Mouse (Mus musculus) G1E (cell line): ENCODE results near the gene Cadm2. TPM values are rescaled to one million over a fixed set of nuclear protein-coding genes. Genes with fewer than 3 reads are reported as not detected.

ENCODE experiments used
- ATAC-seq: 2 replicates; pipeline ENCODE4 v1.8.0; 2016; ENCODE audit warnings: mild to moderate bottlenecking; ENCODE audit not compliant: insufficient number of reproducible peaks, poor library complexity, low FRiP score, severe bottlenecking; ENCODE audit errors: extremely low read depth
- DNase-seq: peaks from one replicate; pipeline ENCODE4 v3.0.0; 2012; ENCODE audit warnings: low spot score
- H3K27me3 ChIP-seq: 2 replicates; pipeline ENCODE4 v1.6.1; 2012; ENCODE audit warnings: mild to moderate bottlenecking, low read length, inconsistent platforms; ENCODE audit not compliant: insufficient read depth
- H3K36me3 ChIP-seq: replicated peaks from 2 replicates; pipeline ENCODE3; 2012; ENCODE audit warnings: mild to moderate bottlenecking, inconsistent platforms
- H3K4me1 ChIP-seq: 2 replicates; pipeline ENCODE4 v1.6.1; 2012; ENCODE audit warnings: low read depth, low read length, inconsistent platforms, mixed read lengths; ENCODE audit not compliant: insufficient read depth
- H3K4me3 ChIP-seq: 2 replicates; pipeline ENCODE4 v1.5.1; 2012; ENCODE audit warnings: low read depth, mild to moderate bottlenecking, inconsistent platforms, low read length, moderate library complexity, mixed read lengths
- H3K9me3 ChIP-seq: replicated peaks from 2 replicates; pipeline ENCODE4 v1.6.1; 2012; ENCODE audit warnings: inconsistent platforms
- CTCF ChIP-seq: IDR thresholded peaks from 2 replicates; pipeline ENCODE4 v1.5.1; 2012; ENCODE audit warnings: low read depth, low read length, inconsistent platforms, mixed read lengths
- GATA1 ChIP-seq: IDR thresholded peaks from 2 replicates; pipeline ENCODE4 v1.6.1; 2012; ENCODE audit warnings: borderline replicate concordance, low read length, inconsistent platforms, mixed read lengths
- GATA2 ChIP-seq: IDR thresholded peaks from 2 replicates; pipeline ENCODE4 v1.6.1; 2012; ENCODE audit warnings: low read depth, low read length, inconsistent platforms, borderline replicate concordance
- POLR2AphosphoS5 ChIP-seq: IDR thresholded peaks from 2 replicates; pipeline ENCODE4 v1.6.1; 2012; ENCODE audit warnings: low read depth, low read length, inconsistent platforms; ENCODE audit not compliant: insufficient replicate concordance
- TAL1 ChIP-seq: conservative IDR thresholded peaks from 2 replicates; pipeline ENCODE4 v1.6.1; 2012; ENCODE audit warnings: low read depth, low read length, inconsistent platforms, mixed read lengths
- polyA plus RNA-seq: library from polyadenylated mRNA; stranded (reverse); fragments of >175 nt; gene quantifications from 2 replicates; pipeline ENCODE4 v1.2.3, GENCODE M21; 2012
- total RNA-seq, 2 experiments: library from RNA; stranded (forward) in 1 of 2; stranded (reverse) in 1 of 2; fragments of 200-1000 nt in 1 of 2; fragments of >200 nt in 1 of 2; fragmentation: Nextera tagmentation in 1 of 2; gene quantifications; 2 replicates each; pipeline ENCODE4 v1.2.3; 2014 to 2017

Gene Cadm2
- total RNA-seq (2014; fragmentation: Nextera tagmentation) (not detected in 2 replicates), total RNA-seq (2017) (0.05 and 0.06 TPM in 2 replicates), polyA plus RNA-seq (not detected in 2 replicates)

DNA sequence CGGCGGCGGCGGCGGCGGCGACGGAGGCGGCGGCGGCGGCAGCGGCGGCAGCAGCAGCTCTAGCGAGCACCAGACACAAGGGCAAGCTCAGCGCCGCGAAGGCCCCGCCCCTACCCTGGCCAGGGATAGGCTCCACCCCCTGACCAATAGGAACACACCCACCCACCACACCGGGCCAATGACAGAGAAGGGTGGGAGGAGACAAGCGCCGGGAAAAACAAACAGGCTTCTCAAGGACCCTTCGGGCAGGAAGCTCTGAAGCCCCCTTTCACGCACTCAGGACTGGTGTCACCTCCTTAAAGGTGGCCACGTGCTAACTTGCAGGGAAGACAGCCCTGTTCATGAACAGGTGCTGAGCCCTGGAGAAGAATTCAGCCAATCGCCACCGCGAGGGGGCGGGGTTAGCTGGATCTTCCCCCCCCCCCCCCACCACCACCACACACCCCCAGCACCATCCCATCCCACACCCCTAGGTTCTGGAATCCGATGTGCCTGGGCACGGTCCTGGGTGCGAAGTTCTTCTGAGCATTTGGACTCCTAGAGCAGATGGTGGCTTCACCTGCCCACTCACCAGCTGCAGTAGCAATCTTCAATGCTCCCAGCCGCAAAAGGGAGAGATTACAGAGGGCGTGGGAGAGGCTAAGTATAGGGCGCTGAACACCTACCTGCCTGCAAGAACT, at the start of gene Cadm2:
Cadm2 (minus strand) TSS at position 83 of the 680 bp plus-strand sequence.
- H3K27me3 ChIP-seq: no peaks in the 10 kb centered on the region
- no peak within 1 kb of the TSS; the same call in 1 of the 2 replicates for H3K4me3 ChIP-seq

DNA sequence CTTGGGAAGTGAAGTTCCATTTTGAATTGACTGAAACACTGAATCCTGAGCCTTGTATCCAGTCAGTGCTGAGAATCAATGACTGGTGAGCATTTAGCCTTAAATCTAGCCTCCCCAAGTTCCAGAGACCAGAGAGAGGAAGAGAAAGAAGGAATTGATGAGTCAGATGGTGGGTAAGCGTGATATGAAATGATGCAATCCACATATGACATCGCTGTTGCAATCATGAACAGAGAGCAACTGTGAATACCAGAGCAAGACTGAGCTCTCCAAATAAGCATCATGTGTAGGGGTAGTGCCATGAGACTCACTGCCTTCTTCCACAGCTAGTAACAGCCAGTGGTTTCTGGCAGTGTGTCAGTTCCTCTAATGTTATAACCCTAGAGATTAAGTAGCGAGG, 26.2 kb upstream of the Cadm2 start:
- H3K9me3 ChIP-seq: peaks cover 8% of the 10 kb centered on the region; the same call in 1 of the 2 replicates
- no peaks in the 10 kb centered on the region for H3K4me1 ChIP-seq
- H3K4me3 ChIP-seq: no peak overlapping the region
- ATAC-seq (no peak), DNase-seq (no peak)
- no peaks in the 10 kb centered on the region for H3K27me3 ChIP-seq
- no peaks in the 10 kb centered on the region for H3K36me3 ChIP-seq
- TF ChIP-seq TAL1: no peak
- TF ChIP-seq POLR2AphosphoS5: no peak
- no peak for TF ChIP-seq GATA2
- TF ChIP-seq GATA1: no peak
- no peak for TF ChIP-seq CTCF

More for the DNA sequence above, at the start of gene Cadm2:
- peaks cover 27% of the 10 kb centered on the region for H3K9me3 ChIP-seq
- ATAC-seq (no peak), DNase-seq (no peak)
- TF ChIP-seq GATA1: no peak
- TF ChIP-seq CTCF: no peak
- no peaks in the 10 kb centered on the region for H3K36me3 ChIP-seq
- no peaks in the 10 kb centered on the region for H3K4me1 ChIP-seq

DNA sequence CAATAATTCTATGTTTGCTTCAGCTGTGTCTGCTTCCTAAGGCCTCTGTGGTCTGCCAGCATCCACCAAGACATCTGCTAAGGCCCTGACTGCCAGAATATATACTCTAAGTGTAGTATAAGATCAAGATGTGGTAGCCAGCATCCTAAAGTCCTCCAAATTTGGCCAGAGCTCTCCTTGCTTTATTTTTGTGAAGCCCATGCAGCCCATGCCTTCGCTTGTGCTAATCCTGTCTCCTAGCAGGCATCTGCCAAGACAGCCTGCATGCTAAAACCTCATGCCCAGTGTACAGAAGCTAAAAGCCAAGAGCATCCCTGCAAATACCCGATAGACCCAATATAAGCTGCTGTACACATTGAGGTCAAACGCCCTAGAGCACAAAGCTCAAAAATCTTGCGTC, 22.9 kb upstream of the Cadm2 start:
- no peaks in the 10 kb centered on the region for H3K27me3 ChIP-seq
- no peaks in the 10 kb centered on the region for H3K4me1 ChIP-seq
- H3K4me3 ChIP-seq: no peak overlapping the region
- H3K36me3 ChIP-seq: no peaks in the 10 kb centered on the region
- TF ChIP-seq POLR2AphosphoS5 (no peak), CTCF (no peak), GATA2 (no peak), TAL1 (no peak), GATA1 (no peak)
- peaks cover 8% of the 10 kb centered on the region; the same call in 1 of the 2 replicates for H3K9me3 ChIP-seq
- ATAC-seq: no peak
- no peak for DNase-seq

DNA sequence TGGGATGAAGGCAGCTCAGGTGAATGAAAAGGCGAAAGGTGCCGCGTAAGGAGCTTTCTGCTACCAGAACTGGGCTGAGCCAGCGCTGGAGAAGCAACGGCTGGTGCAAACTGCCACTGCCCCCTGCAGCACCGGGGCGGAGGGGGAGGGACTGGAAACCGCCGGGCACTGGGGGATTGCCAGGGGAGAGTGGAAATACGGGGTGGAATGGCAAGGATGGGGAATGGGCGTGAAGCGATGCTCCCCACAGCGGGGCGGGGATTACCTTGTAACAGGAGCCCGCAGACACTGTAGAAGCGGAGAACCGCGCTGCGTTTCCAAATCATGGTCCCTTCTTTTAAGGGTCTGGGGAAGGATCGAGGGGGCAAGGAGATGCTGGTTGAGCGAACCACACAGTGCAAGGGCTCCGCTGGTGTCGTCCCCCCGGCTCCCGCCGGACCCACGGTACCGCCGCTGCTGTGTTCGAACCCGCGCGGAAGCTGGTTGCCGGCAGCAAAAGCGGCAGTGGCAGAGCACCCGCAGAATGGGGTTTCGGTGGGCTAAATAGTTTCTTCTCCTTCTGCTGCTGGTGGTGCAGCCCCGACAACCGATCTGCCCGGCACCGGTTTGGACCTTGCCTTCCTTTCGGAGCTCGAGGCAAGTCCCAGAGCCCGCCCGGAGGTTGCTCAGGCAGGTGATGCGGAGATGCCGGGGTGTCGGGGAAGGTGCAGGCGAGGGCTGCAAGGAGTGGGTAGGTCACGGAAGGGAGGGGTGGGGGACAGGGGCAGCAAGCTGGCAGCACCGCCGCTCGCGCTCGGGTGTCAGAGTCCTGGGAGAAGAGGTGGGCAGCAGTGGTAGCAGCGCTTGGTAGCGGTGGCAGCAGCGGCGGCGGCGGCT, 564 bp downstream of the Cadm2 start:
- TF ChIP-seq CTCF (no peak), POLR2AphosphoS5 (no peak), GATA1 (no peak), GATA2 (no peak), TAL1 (no peak)
- Histone ChIP-seq H3K36me3 (no peaks in the 10 kb centered on the region), H3K4me3 (no peak overlapping the region; the same call in 1 of the 2 replicates), H3K9me3 (peaks cover 27% of the 10 kb centered on the region), H3K27me3 (no peaks in the 10 kb centered on the region), H3K4me1 (no peaks in the 10 kb centered on the region)
- no peak for ATAC-seq
- DNase-seq: no peak

DNA sequence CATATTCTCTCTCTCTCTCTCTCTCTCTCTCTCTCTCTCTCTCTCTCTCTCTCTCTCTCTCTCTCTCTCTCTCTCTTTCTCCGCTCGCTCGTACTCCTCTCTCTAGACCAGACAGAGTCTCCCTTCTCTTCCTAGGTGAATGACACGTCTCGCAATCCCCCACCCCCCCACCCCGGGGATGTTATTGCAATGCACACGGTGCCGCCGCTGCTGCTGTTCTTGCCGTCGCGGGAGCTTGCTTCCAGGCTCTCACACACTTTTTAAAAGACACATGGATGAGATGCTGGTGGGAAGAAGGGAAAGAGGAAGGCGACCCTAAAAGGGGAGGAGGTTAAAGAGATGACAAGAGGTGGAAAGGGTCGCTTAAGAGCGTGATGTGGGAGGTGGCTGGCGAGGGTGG, 1.3 kb downstream of the Cadm2 start:
- DNase-seq: no peak
- no peak overlapping the region for H3K4me3 ChIP-seq
- no peaks in the 10 kb centered on the region for H3K36me3 ChIP-seq
- no peaks in the 10 kb centered on the region for H3K4me1 ChIP-seq
- no peaks in the 10 kb centered on the region for H3K27me3 ChIP-seq
- TF ChIP-seq GATA1: no peak
- no peak for TF ChIP-seq CTCF
- no peak for TF ChIP-seq POLR2AphosphoS5
- TF ChIP-seq TAL1: no peak
- no peak for TF ChIP-seq GATA2
- peaks cover 27% of the 10 kb centered on the region for H3K9me3 ChIP-seq
- no peak for ATAC-seq

DNA sequence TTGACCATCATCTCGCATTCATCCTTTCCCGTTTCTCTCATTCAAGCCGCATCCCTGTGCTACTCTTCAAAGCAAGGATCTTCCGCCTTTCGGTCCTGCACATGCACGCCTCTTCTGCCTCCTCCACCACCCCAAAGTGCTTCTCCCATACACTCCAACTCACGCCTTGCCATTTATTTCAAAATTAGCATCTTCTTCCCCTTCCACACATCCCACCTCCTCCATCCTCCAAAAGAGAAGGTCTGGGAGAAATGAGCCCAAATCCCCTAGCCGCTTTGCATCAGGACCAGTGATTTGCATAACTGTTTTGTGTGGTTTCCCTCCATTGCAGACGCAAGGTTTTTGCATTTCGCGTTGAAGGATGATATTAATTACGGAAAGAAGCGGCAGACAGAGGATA, 1.9 kb downstream of the Cadm2 start:
- no peak overlapping the region for H3K4me3 ChIP-seq
- TF ChIP-seq POLR2AphosphoS5: no peak
- no peak for TF ChIP-seq GATA2
- no peak for TF ChIP-seq GATA1
- TF ChIP-seq CTCF: no peak
- TF ChIP-seq TAL1: no peak
- H3K4me1 ChIP-seq: no peaks in the 10 kb centered on the region
- no peak for ATAC-seq
- peaks cover 27% of the 10 kb centered on the region for H3K9me3 ChIP-seq
- no peaks in the 10 kb centered on the region for H3K27me3 ChIP-seq
- no peaks in the 10 kb centered on the region for H3K36me3 ChIP-seq
- no peak for DNase-seq
